Mouse (Mus musculus) CH12.LX (cell line): ENCODE measurements at regions not wholly inside any gene's neighbourhood (a gene's known extent, or its start where the extent isn't known, plus 50 kb on each side); places are given as distances from the start of the nearest gene placed in this dataset.
"Not testable (repeated sequence)": the region's sequence is repeated elsewhere in the genome, so short reads cannot be mapped to it uniquely, and the experiment has no call there.

Source experiments
- DNase-seq: peaks from one replicate; pipeline ENCODE4 v3.0.0-alpha.2; 2013; ENCODE audit errors: extremely low read depth
- H3K27ac ChIP-seq: 2 replicates; pipeline ENCODE4 v1.5.1; 2012; ENCODE audit warnings: low read depth, mild to moderate bottlenecking, control low read depth, moderate library complexity; ENCODE audit not compliant: insufficient read depth
- H3K27me3 ChIP-seq: replicated peaks from 2 replicates; pipeline ENCODE3; 2012; ENCODE audit warnings: inconsistent platforms
- H3K36me3 ChIP-seq, 2 experiments: replicated peaks in 1 of 2; 2 replicates each; pipeline versions ENCODE3 to v1.6.1; 2012; ENCODE audit warnings: inconsistent platforms in 1 of 2, low read length in 1 of 2, mild to moderate bottlenecking in 1 of 2, mixed read lengths in 1 of 2, moderate library complexity in 1 of 2; ENCODE audit not compliant: control insufficient read depth in 1 of 2, insufficient read depth in 1 of 2
- H3K4me1 ChIP-seq, 2 experiments: 2 replicates each; pipeline ENCODE4 v1.6.1; 2012; ENCODE audit warnings: inconsistent platforms in 1 of 2, moderate library complexity in 1 of 2; ENCODE audit not compliant: insufficient read depth in 2 of 2, control insufficient read depth in 1 of 2
- H3K4me2 ChIP-seq: 2 replicates; pipeline ENCODE4 v1.6.1; 2012; ENCODE audit warnings: low read depth, mild to moderate bottlenecking, control low read depth; ENCODE audit not compliant: poor library complexity, insufficient read depth, severe bottlenecking
- H3K4me3 ChIP-seq, 3 experiments: fragments of 150-350 bp in 1 of 3; sonication (generic) in 1 of 3; replicated peaks in 1 of 3; 2 replicates each; pipeline versions ENCODE3 to v1.5.1; 2011 to 2012; ENCODE audit warnings: low read depth in 2 of 3, low read length in 2 of 3, mild to moderate bottlenecking in 2 of 3, moderate library complexity in 2 of 3, control low read depth in 1 of 3, improper control_type of control experiment in 1 of 3, inconsistent platforms in 1 of 3, mixed read lengths in 1 of 3; ENCODE audit not compliant: poor library complexity in 1 of 3
- H3K79me2 ChIP-seq: replicated peaks from 2 replicates; pipeline ENCODE4 v1.6.1; 2012; ENCODE audit warnings: mild to moderate bottlenecking, moderate library complexity; ENCODE audit not compliant: control insufficient read depth, poor library complexity, insufficient read depth, severe bottlenecking; ENCODE audit errors: extremely low read depth
- H3K9ac ChIP-seq: 2 replicates; pipeline ENCODE4 v1.6.1; 2012; ENCODE audit warnings: low read depth, mild to moderate bottlenecking, control low read depth, moderate library complexity; ENCODE audit not compliant: insufficient read depth
- H3K9me3 ChIP-seq: replicated peaks from 2 replicates; pipeline ENCODE3; 2012; ENCODE audit warnings: low read length, inconsistent platforms, mixed read lengths
- BHLHE40 ChIP-seq: IDR thresholded peaks from 2 replicates; pipeline ENCODE4 v1.6.1; 2011; ENCODE audit warnings: mild to moderate bottlenecking, low read depth, low read length, improper control_type of control experiment
- CHD1 ChIP-seq: IDR thresholded peaks from 2 replicates; pipeline ENCODE4 v1.6.1; 2012; ENCODE audit warnings: low read depth, low read length, improper control_type of control experiment, inconsistent platforms
- CTCF ChIP-seq, 2 experiments: IDR thresholded peaks in 1 of 2; conservative IDR thresholded peaks in 1 of 2; 2 replicates each; pipeline ENCODE4 v1.5.1; 2011 to 2012; ENCODE audit warnings: low read depth in 2 of 2, low read length in 2 of 2, improper control_type of control experiment in 1 of 2, inconsistent platforms in 1 of 2, mild to moderate bottlenecking in 1 of 2, moderate library complexity in 1 of 2
- ELF1 ChIP-seq: IDR thresholded peaks from 2 replicates; pipeline ENCODE4 v1.6.1; 2014; ENCODE audit warnings: low read depth, mild to moderate bottlenecking, inconsistent platforms, low read length, improper control_type of control experiment
- EP300 ChIP-seq: IDR thresholded peaks from 2 replicates; pipeline ENCODE4 v1.6.1; 2011; ENCODE audit warnings: low read length, improper control_type of control experiment
- GABPA ChIP-seq: IDR thresholded peaks from 2 replicates; pipeline ENCODE4 v1.6.1; 2012; ENCODE audit warnings: low read depth, low read length, improper control_type of control experiment, inconsistent platforms; ENCODE audit not compliant: insufficient replicate concordance
- HCFC1 ChIP-seq: IDR thresholded peaks from 2 replicates; pipeline ENCODE4 v1.6.1; 2012; ENCODE audit warnings: low read depth, mild to moderate bottlenecking, inconsistent platforms, low read length, improper control_type of control experiment
- IRF4 ChIP-seq: IDR thresholded peaks from 2 replicates; pipeline ENCODE4 v1.6.1; 2014; ENCODE audit warnings: low read depth, mild to moderate bottlenecking, inconsistent platforms, low read length, improper control_type of control experiment
- JUN ChIP-seq: IDR thresholded peaks from 2 replicates; pipeline ENCODE4 v1.6.1; 2011; ENCODE audit warnings: low read depth, mild to moderate bottlenecking, low read length, improper control_type of control experiment, moderate library complexity; ENCODE audit not compliant: insufficient read depth
- JUND ChIP-seq: conservative IDR thresholded peaks from 2 replicates; pipeline ENCODE4 v1.6.1; 2011; ENCODE audit warnings: low read depth, low read length, improper control_type of control experiment
- MAFK ChIP-seq: IDR thresholded peaks from 2 replicates; pipeline ENCODE4 v1.6.1; 2011; ENCODE audit warnings: low read length, improper control_type of control experiment; ENCODE audit not compliant: insufficient replicate concordance
- MAX ChIP-seq: IDR thresholded peaks from 2 replicates; pipeline ENCODE4 v1.6.1; 2011; ENCODE audit warnings: low read length, improper control_type of control experiment
- MAZ ChIP-seq: IDR thresholded peaks from 2 replicates; pipeline ENCODE4 v1.6.1; 2012; ENCODE audit warnings: low read depth, mild to moderate bottlenecking, inconsistent platforms, low read length, improper control_type of control experiment, moderate library complexity
- MYC ChIP-seq: IDR thresholded peaks from 2 replicates; pipeline ENCODE4 v1.6.1; 2011; ENCODE audit warnings: low read depth, mild to moderate bottlenecking, improper control_type of control experiment, low read length
- PAX5 ChIP-seq: IDR thresholded peaks from 2 replicates; pipeline ENCODE4 v1.6.1; 2012; ENCODE audit warnings: low read length, inconsistent platforms, mixed read lengths
- POLR2A ChIP-seq: IDR thresholded peaks from 2 replicates; pipeline ENCODE4 v1.6.1; 2011; ENCODE audit warnings: low read depth, mild to moderate bottlenecking, improper control_type of control experiment, low read length
- POLR2AphosphoS2 ChIP-seq: IDR thresholded peaks from 2 replicates; pipeline ENCODE4 v1.6.1; 2011; ENCODE audit warnings: low read depth, low read length, improper control_type of control experiment
- RAD21 ChIP-seq: IDR thresholded peaks from 2 replicates; pipeline ENCODE4 v1.6.1; 2011; ENCODE audit warnings: low read depth, mild to moderate bottlenecking, low read length, improper control_type of control experiment, moderate library complexity
- RCOR1 ChIP-seq: conservative IDR thresholded peaks from 2 replicates; pipeline ENCODE4 v1.6.1; 2012; ENCODE audit warnings: low read depth, mild to moderate bottlenecking, inconsistent platforms, low read length, improper control_type of control experiment
- SIN3A ChIP-seq: IDR thresholded peaks from 2 replicates; pipeline ENCODE4 v1.6.1; 2012; ENCODE audit warnings: low read length, improper control_type of control experiment, inconsistent platforms
- TBP ChIP-seq: conservative IDR thresholded peaks from 2 replicates; pipeline ENCODE4 v1.6.1; 2011; ENCODE audit warnings: low read depth, low read length, improper control_type of control experiment
- TCF12 ChIP-seq: IDR thresholded peaks from 2 replicates; pipeline ENCODE4 v1.6.1; 2014; ENCODE audit warnings: low read depth, mild to moderate bottlenecking, inconsistent platforms, low read length, improper control_type of control experiment
- USF2 ChIP-seq: conservative IDR thresholded peaks from 2 replicates; pipeline ENCODE4 v1.6.1; 2011; ENCODE audit warnings: low read depth, low read length, improper control_type of control experiment
- ZC3H11A ChIP-seq: IDR thresholded peaks from 2 replicates; pipeline ENCODE4 v1.6.1; 2012; ENCODE audit warnings: low read depth, mild to moderate bottlenecking, inconsistent platforms, low read length, improper control_type of control experiment
- dilution Hi-C: fragments of 300-500 bp; cut with MboI; formaldehyde crosslinking; loops from 2 replicates; pipeline ENCODE4 v1.14.3; 2020; ENCODE audit warnings: low sequenced_read_pairs; ENCODE audit not compliant: extremely low pct_unique_long_range_greater_than_20kb, extremely low pct_ligation_motif_present
- in situ Hi-C: fragments of 300-500 bp; cut with MboI; formaldehyde crosslinking; loops from 3 replicates; pipeline ENCODE4 v1.14.3; 2019; ENCODE audit warnings: low sequenced_read_pairs, low pct_ligation_motif_present, low pct_unique_long_range_greater_than_20kb, mixed read lengths

DNA sequence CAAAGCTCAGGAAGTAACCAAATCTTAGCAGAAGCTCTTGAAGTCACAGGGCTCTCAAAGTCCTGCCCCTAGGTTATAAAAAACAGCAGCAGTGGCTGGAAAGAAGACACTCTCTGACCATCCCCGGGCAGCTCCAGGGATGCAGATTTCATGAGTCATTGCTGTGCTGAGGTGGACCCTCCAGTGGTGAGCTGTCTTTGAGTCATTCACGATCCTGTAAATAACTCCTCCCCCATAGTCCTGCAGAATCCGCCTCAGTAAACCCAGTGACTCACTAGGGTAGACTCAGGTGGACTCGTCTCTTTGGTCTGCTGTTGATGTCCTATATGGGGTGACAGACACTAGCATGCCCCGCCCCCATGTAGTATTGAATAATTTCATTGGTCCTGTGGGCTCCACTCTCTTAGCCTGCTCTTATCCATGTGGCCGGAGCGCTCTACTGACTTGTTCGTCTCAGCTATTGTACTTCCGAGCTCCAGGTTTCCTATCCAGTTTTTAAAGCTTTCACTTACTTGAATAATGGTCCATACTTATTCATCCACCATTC lies 164.1 kb upstream of the Hs6st1 start:
- no peak for DNase-seq
- no peaks in the 10 kb centered on the region for H3K9me3 ChIP-seq
- no peaks in the 10 kb centered on the region for H3K27me3 ChIP-seq
- no peak overlapping the region for H3K4me3 ChIP-seq
- in situ Hi-C loops = no loop called here
- H3K27ac ChIP-seq = no peak overlapping the region
- H3K36me3 ChIP-seq = no peaks in the 10 kb centered on the region
- dilution Hi-C loops = no loop called here
- TF ChIP-seq MAZ = no peak
- no peak for TF ChIP-seq MAFK
- no peak for TF ChIP-seq CHD1
- TF ChIP-seq ZC3H11A = no peak
- no peak for TF ChIP-seq USF2
- no peak for TF ChIP-seq POLR2A
- no peak for TF ChIP-seq GABPA
- TF ChIP-seq RCOR1 = no peak
- TF ChIP-seq JUN = no peak
- no peak for TF ChIP-seq IRF4
- TF ChIP-seq PAX5 = no peak
- no peak for TF ChIP-seq SIN3A
- TF ChIP-seq JUND = no peak
- no peak for TF ChIP-seq MAX
- TF ChIP-seq CTCF (conservative IDR thresholded peaks at IDR 0.05 in 1 of 2, IDR thresholded peaks at IDR 0.05 in 1 of 2; ENCODE audit: low read depth in 2 of 2, low read length in 2 of 2) = no peak
- H3K4me1 ChIP-seq = no peaks in the 10 kb centered on the region
- H3K79me2 ChIP-seq = no peaks in the 10 kb centered on the region
- H3K9ac ChIP-seq = no peak overlapping the region
- H3K4me2 ChIP-seq = no peak overlapping the region

DNA sequence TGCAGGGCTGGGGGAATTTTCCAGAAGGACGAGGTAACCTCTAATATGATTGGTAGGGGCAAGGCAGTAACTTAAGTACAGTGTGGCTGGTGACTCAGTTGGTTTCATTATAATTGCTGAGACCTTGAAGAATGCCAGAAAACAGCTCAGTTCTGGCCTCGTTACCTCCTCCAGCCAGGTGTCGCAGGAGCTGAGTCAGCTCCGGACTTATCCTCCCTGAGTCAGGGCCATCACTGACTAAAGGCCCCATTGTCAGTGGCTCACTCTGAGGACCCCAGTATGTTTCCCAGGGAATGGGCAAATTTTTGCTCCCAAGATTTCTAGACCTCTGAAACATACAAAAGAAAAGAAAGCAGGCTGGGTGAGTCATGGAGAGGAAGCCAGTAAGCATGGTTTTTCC lies 154.6 kb upstream of the Hs6st1 start:
- no peaks in the 10 kb centered on the region for H3K9me3 ChIP-seq
- TF ChIP-seq CHD1 = no peak
- no peak for TF ChIP-seq POLR2AphosphoS2
- TF ChIP-seq ELF1 = no peak
- no peak for TF ChIP-seq TCF12
- TF ChIP-seq MYC = no peak
- no peak for TF ChIP-seq RAD21
- no peak for TF ChIP-seq MAFK
- no peak for TF ChIP-seq EP300
- no peak for TF ChIP-seq BHLHE40
- TF ChIP-seq PAX5 = no peak
- TF ChIP-seq JUND = no peak
- no peak for TF ChIP-seq TBP
- no peak for TF ChIP-seq HCFC1
- H3K9ac ChIP-seq = no peak overlapping the region
- no peak for DNase-seq
- H3K36me3 ChIP-seq = no peaks in the 10 kb centered on the region
- no peak overlapping the region for H3K27ac ChIP-seq
- H3K4me1 ChIP-seq = no peaks in the 10 kb centered on the region
- H3K4me2 ChIP-seq = no peak overlapping the region
- no peaks in the 10 kb centered on the region for H3K27me3 ChIP-seq
- in situ Hi-C loops = no loop called here
- dilution Hi-C loops = no loop called here
- H3K4me3 ChIP-seq = no peak overlapping the region
- H3K79me2 ChIP-seq = no peaks in the 10 kb centered on the region

GRCm38 (mm10) chr1:35914175-35914574 lies 154.0 kb upstream of the Hs6st1 start:
- H3K4me2 ChIP-seq, H3K9me3 ChIP-seq, H3K9ac ChIP-seq, H3K79me2 ChIP-seq, H3K36me3 ChIP-seq, H3K4me3 ChIP-seq, in situ Hi-C loops, dilution Hi-C loops, H3K4me1 ChIP-seq, DNase-seq, H3K27me3 ChIP-seq, H3K27ac ChIP-seq: not testable (repeated sequence)
